Mouse (Mus musculus) thymus, postnatal 25 days (tissue): ENCODE results near the gene Grin2c.

Experiments used
- DNase-seq: peaks from one replicate; pipeline ENCODE4 v3.0.0; 2022

Grin2c gene

GRCm38 (mm10) chr11:115229021-115229930, 37.8 kb downstream of the Grin2c start:
- DNase-seq: no peak

GRCm38 (mm10) chr11:115228430-115228829, 38.6 kb downstream of the Grin2c start:
- no peak for DNase-seq

- no peak for DNase-seq
Measured at GRCm38 (mm10) chr11:115227640-115228039, 39.4 kb downstream of the Grin2c start.

GRCm38 (mm10) chr11:115226811-115227491, 40.1 kb downstream of the Grin2c start:
- DNase-seq: peak; percentile 65

GRCm38 (mm10) chr11:115225301-115225700, 41.7 kb downstream of the Grin2c start:
- no peak for DNase-seq

- peak; percentile 83 for DNase-seq
Measured at GRCm38 (mm10) chr11:115224889-115225288, 42.2 kb downstream of the Grin2c start.

- DNase-seq: no peak
Measured at GRCm38 (mm10) chr11:115223877-115224276, 43.2 kb downstream of the Grin2c start.

- no peak for DNase-seq
Measured at GRCm38 (mm10) chr11:115223451-115223850, 43.6 kb downstream of the Grin2c start.

- DNase-seq: no peak
Measured at GRCm38 (mm10) chr11:115222570-115222969, 44.5 kb downstream of the Grin2c start.

GRCm38 (mm10) chr11:115222077-115222476, 45.0 kb downstream of the Grin2c start:
- DNase-seq: no peak

GRCm38 (mm10) chr11:115219685-115220084, 47.4 kb downstream of the Grin2c start:
- DNase-seq: no peak

- DNase-seq: no peak
Measured at GRCm38 (mm10) chr11:115219263-115219662, 47.8 kb downstream of the Grin2c start.

- DNase-seq: no peak
Measured at GRCm38 (mm10) chr11:115217439-115218410, 49.3 kb downstream of the Grin2c start.

GRCm38 (mm10) chr11:115215123-115215522, 51.9 kb downstream of the Grin2c start:
- no peak for DNase-seq

- DNase-seq: no peak
Measured at GRCm38 (mm10) chr11:115212116-115212515, 54.9 kb downstream of the Grin2c start.

GRCm38 (mm10) chr11:115209958-115210357, 57.1 kb downstream of the Grin2c start:
- no peak for DNase-seq

GRCm38 (mm10) chr11:115208776-115209732, 58.0 kb downstream of the Grin2c start:
- no peak for DNase-seq

GRCm38 (mm10) chr11:115208126-115208525, 58.9 kb downstream of the Grin2c start:
- DNase-seq: no peak

- no peak for DNase-seq
Measured at GRCm38 (mm10) chr11:115202756-115203155, 64.3 kb downstream of the Grin2c start.

- peak; percentile 86 for DNase-seq
Measured at GRCm38 (mm10) chr11:115202316-115202715, 64.7 kb downstream of the Grin2c start.

- no peak for DNase-seq
Measured at GRCm38 (mm10) chr11:115200520-115200919, 66.5 kb downstream of the Grin2c start.
